Mouse (Mus musculus) heart, adult 2 months (tissue): ENCODE measurements around the gene Vrk1.

ENCODE experiments used
- EP300 ChIP-seq: fragments of 200-500 bp; IDR thresholded peaks from 2 replicates; pipeline ENCODE4 v1.6.1; 2011; ENCODE audit warnings: low read depth, low read length, control low read depth; ENCODE audit not compliant: insufficient read depth
- POLR2A ChIP-seq: fragments of 200-500 bp; IDR thresholded peaks from 2 replicates; pipeline ENCODE4 v1.6.1; 2011; ENCODE audit warnings: mild to moderate bottlenecking, low read depth, low read length, control low read depth; ENCODE audit not compliant: insufficient read depth

- TF ChIP-seq EP300 (no peak), POLR2A (no peak)
Measured at GRCm38 (mm10) chr12:106023652-106024051, 13.6 kb downstream of the Vrk1 start.
